Mouse (Mus musculus) liver, adult 2 months (tissue): ENCODE data around the gene Nod2. TPM values are rescaled to one million over a fixed set of nuclear protein-coding genes. Genes with fewer than 3 reads are reported as not detected.

Experiments used
- DNase-seq: peaks from one replicate; pipeline ENCODE4 v3.0.0-alpha.2; 2011; ENCODE audit warnings: low read depth, low spot score; ENCODE audit errors: extremely low read depth
- H3K27ac ChIP-seq: fragments of 200-500 bp; replicated peaks from 2 replicates; pipeline ENCODE4 v1.5.1; 2012; ENCODE audit warnings: low read depth, mild to moderate bottlenecking, control low read depth, inconsistent platforms, low read length; ENCODE audit not compliant: insufficient read depth
- H3K27me3 ChIP-seq: fragments of 200-500 bp; 2 replicates; pipeline ENCODE4 v1.6.1; 2012; ENCODE audit warnings: mild to moderate bottlenecking, moderate library complexity, low read length, inconsistent platforms; ENCODE audit not compliant: control insufficient read depth, insufficient read depth
- H3K36me3 ChIP-seq: fragments of 200-500 bp; 2 replicates; pipeline ENCODE4 v1.6.1; 2012; ENCODE audit warnings: low read length, inconsistent platforms; ENCODE audit not compliant: control insufficient read depth, insufficient read depth
- H3K4me1 ChIP-seq: fragments of 200-500 bp; 2 replicates; pipeline ENCODE4 v1.6.1; 2011; ENCODE audit warnings: low read length; ENCODE audit not compliant: control insufficient read depth, insufficient read depth
- H3K4me3 ChIP-seq: fragments of 200-500 bp; 2 replicates; pipeline ENCODE4 v1.5.1; 2011; ENCODE audit warnings: low read depth, mild to moderate bottlenecking, control low read depth, low read length, moderate library complexity; ENCODE audit not compliant: insufficient read depth
- H3K79me2 ChIP-seq: fragments of 200-500 bp; 2 replicates; pipeline ENCODE4 v1.6.1; 2012; ENCODE audit warnings: inconsistent platforms, mild to moderate bottlenecking, low read length, moderate library complexity; ENCODE audit not compliant: control insufficient read depth, insufficient read depth
- H3K9ac ChIP-seq: fragments of 200-500 bp; 2 replicates; pipeline ENCODE4 v1.6.1; 2012; ENCODE audit warnings: low read depth, mild to moderate bottlenecking, control low read depth, inconsistent platforms, low read length
- CTCF ChIP-seq: fragments of 200-500 bp; IDR thresholded peaks from 2 replicates; pipeline ENCODE4 v1.5.1; 2011; ENCODE audit warnings: low read depth, low read length, control low read depth
- POLR2A ChIP-seq: fragments of 200-500 bp; IDR thresholded peaks from 2 replicates; pipeline ENCODE4 v1.6.1; 2011; ENCODE audit warnings: low read length, control low read depth; ENCODE audit not compliant: insufficient read depth; ENCODE audit errors: extremely low read depth
- WGBS: fragments of 180-500 bp; shearing (Covaris S2); methylation state at CpG from one replicate; pipeline ENCODE4 v1.1.7; 2018; 5-methylcytosine and 5-hydroxymethylcytosine counted together
- polyA plus RNA-seq: library from polyadenylated mRNA; depleted of rRNA; stranded (reverse); fragments of >200 nt; gene quantifications from 2 replicates; pipeline ENCODE4 v1.2.3, GENCODE M21; 2012
- total RNA-seq: library from RNA; depleted of rRNA; stranded (reverse); fragments of >200 nt; gene quantifications from 2 replicates; pipeline ENCODE4 v1.2.3, GENCODE M21; 2014

Nod2 gene
- total and polyA plus RNA-seq, 2 experiments, result 0.09 to 0.18 TPM

DNA sequence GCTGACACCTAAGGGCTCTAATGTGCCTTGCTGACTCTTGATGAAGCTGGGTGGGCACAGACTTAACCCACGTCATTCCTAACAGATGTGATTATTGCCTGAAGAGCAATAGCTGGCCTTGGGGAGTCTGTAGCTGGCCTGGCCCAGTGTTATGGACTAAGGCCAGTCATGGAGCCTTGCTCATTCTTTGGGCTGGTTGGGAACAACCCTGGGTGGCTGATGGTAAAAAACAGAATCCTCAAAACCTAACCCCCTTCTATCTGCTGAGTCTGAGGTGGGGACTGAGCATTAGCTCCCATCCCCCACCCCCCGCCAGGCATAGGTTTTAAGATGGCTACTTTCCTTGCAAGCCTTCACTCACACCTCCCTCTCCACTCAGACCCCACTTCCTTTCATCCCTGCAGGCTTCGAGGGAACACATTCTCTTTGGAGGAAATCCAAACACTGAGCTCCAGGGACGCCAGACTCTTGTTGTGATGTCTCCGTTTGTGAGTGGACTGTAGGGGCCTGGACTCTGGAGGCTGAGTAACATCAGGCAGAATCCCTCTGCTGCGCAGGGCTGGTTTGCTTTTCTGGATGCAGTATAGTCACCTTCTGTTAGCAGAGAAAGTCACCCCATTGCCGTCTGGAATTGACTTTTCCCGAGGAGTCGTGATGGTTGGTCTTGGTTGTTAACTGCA is 39.3 kb downstream of the Nod2 start:
- Histone ChIP-seq H3K9ac (no peak overlapping the region), H3K4me3 (no peak overlapping the region), H3K27me3 (no peaks in the 10 kb centered on the region), H3K4me1 (no peaks in the 10 kb centered on the region), H3K79me2 (no peaks in the 10 kb centered on the region), H3K36me3 (no peaks in the 10 kb centered on the region), H3K27ac (no peak overlapping the region)
- no peak for DNase-seq
- 66% methylated on average over 9 of the region's 9 CpGs for WGBS
- TF ChIP-seq CTCF, result no peak
- TF ChIP-seq POLR2A, result no peak

DNA sequence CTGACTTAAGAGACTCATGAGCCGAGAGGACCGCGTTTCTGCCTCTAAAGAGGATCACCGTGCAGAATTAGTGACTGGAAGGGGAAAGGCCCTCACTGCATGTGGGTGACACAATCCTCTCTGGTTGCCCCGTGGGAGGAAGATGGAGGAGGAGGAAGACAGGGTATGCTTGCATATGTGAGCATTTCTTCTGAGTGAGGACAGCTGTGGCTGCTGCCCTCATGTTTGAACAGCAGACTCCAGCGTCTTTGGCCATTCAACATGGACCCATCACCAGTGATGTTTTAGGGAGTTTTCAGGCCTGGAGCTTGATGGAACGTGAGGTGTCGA is 39.8 kb downstream of the Nod2 start:
- no peak for DNase-seq

DNA sequence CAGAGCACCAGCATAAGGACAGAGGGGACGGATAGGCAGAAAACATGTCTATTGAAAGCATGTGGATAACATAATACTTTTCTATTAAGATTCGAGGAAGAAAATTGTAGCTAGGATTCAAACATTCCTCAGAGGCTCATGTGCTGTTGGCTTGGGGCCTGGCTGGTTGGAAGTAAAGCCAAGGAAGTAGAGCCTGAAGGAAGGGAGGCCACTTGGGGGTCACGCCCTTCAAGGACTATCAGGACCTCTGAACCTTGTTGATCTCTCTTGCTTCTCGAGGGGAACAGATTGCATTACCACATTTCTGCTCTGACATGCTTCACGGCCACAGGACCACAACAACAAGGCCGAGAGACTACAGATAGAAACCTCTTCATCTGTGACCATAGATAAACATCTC is 42.0 kb downstream of the Nod2 start:
- Histone ChIP-seq H3K4me1 (no peaks in the 10 kb centered on the region), H3K27me3 (no peaks in the 10 kb centered on the region), H3K4me3 (no peak overlapping the region), H3K27ac (no peak overlapping the region), H3K36me3 (no peaks in the 10 kb centered on the region), H3K79me2 (no peaks in the 10 kb centered on the region), H3K9ac (no peak overlapping the region)
- no peak for DNase-seq
- TF ChIP-seq POLR2A (no peak), CTCF (no peak)
- WGBS, result 76% methylated on average over 6 of the region's 6 CpGs

More for the DNA sequence above, 39.8 kb downstream of the Nod2 start:
- H3K27ac ChIP-seq, result no peak overlapping the region
- WGBS, result 76% methylated on average over 8 of the region's 8 CpGs
- TF ChIP-seq POLR2A (no peak), CTCF (no peak)
- no peaks in the 10 kb centered on the region for H3K79me2 ChIP-seq
- H3K4me3 ChIP-seq, result no peak overlapping the region
- H3K36me3 ChIP-seq, result no peaks in the 10 kb centered on the region
- no peaks in the 10 kb centered on the region for H3K27me3 ChIP-seq
- no peak overlapping the region for H3K9ac ChIP-seq
- H3K4me1 ChIP-seq, result no peaks in the 10 kb centered on the region

DNA sequence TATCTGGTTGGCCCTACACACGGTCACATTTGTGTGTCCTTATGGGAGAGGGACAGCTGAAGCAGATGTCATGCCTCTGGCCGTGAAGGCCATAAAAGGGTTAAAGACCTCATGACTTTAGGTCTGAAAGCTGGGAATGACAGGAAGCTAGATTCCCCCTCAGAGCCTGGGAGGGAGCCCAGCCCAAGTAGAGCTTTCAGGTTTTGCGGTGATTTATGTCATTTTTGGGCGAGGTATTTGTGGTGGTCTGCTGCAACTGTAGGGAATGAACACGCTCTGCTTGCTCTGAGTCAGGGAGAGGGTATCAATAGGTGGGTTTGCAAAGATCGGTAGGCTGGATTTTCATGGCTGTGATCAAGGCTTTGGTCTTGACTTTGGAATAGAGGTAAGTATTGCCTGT is 42.8 kb downstream of the Nod2 start:
- H3K27ac ChIP-seq, result no peak overlapping the region
- DNase-seq, result no peak
- H3K9ac ChIP-seq, result no peak overlapping the region
- 89% methylated on average over 6 of the region's 6 CpGs for WGBS
- TF ChIP-seq CTCF, result no peak
- no peak for TF ChIP-seq POLR2A
- H3K4me3 ChIP-seq, result no peak overlapping the region
- no peaks in the 10 kb centered on the region for H3K36me3 ChIP-seq
- no peaks in the 10 kb centered on the region for H3K79me2 ChIP-seq
- no peaks in the 10 kb centered on the region for H3K4me1 ChIP-seq
- H3K27me3 ChIP-seq, result no peaks in the 10 kb centered on the region

DNA sequence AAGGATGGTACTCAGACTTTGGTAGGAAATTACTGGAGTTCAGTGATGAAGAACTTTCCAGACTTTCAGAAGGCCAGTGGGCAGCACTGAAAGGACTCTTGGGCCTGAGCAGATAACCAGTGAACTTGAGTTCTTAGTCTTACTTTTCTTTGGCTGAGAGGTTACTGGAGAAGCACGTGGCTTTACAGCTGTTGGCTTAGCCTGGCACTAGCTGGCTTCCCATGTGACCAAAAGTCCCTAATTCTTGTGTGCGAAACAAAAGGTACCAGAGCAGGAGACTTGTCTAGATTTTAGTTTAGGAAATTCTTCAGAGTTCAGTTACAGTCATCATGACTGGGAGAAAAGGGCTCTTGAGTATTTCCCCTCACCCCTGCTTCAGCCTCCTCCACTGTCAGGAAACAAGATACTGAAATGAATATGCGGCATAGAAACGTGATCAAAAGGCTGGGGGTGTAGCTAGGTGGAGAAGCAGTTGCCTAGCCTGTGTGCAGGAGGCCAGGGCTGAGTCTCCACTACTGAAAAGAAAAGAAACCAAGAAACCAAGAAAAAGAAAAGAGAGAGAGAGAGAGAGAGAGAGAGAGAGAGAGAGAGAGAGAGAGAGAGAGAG is 44.3 kb downstream of the Nod2 start:
- Histone ChIP-seq H3K79me2 (no peaks in the 10 kb centered on the region), H3K4me3 (no peak overlapping the region), H3K4me1 (no peaks in the 10 kb centered on the region), H3K27ac (no peak overlapping the region), H3K36me3 (no peaks in the 10 kb centered on the region), H3K27me3 (no peaks in the 10 kb centered on the region), H3K9ac (no peak overlapping the region)
- 47% methylated on average over 4 of the region's 4 CpGs for WGBS
- DNase-seq, result no peak
- TF ChIP-seq CTCF (no peak), POLR2A (no peak)

DNA sequence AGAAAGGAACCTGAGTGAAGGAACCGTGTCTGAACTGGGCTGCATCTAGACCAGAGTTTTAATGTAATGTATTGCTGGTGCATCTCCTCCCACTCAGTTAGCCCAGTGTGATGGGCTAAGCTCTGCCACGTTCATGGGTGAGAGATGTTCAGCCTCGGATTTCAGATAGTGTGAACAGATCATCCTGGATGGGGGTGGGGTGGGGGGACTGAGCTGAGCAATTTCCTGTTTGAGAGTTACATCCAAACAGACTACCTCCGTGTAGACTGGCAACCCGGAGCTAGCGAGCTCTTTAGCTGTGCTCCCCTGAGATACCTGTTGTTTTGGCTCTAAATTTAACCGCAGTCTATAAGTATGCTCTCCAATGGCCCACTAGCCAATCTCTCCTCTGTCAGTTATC is 44.8 kb downstream of the Nod2 start:
- WGBS, result 48% methylated on average over 7 of the region's 7 CpGs
- Histone ChIP-seq H3K4me1 (no peaks in the 10 kb centered on the region), H3K79me2 (no peaks in the 10 kb centered on the region), H3K27ac (no peak overlapping the region), H3K4me3 (no peak overlapping the region), H3K9ac (no peak overlapping the region), H3K36me3 (no peaks in the 10 kb centered on the region), H3K27me3 (no peaks in the 10 kb centered on the region)
- DNase-seq, result no peak
- TF ChIP-seq CTCF, result no peak
- TF ChIP-seq POLR2A, result no peak
